Mouse (Mus musculus) cerebellum, adult 2 months (tissue): ENCODE data around the gene Hist1h4h.

Experiments used
- CTCF ChIP-seq: fragments of 200-500 bp; IDR thresholded peaks from 2 replicates; pipeline ENCODE4 v1.5.1; 2011; ENCODE audit warnings: low read depth, mild to moderate bottlenecking, control low read depth, low read length, moderate library complexity, borderline replicate concordance; ENCODE audit not compliant: insufficient read depth
- POLR2A ChIP-seq: fragments of 200-500 bp; IDR thresholded peaks from 2 replicates; pipeline ENCODE4 v1.6.1; 2011; ENCODE audit warnings: low read length, control low read depth, borderline replicate concordance; ENCODE audit not compliant: insufficient read depth

GRCm38 (mm10) chr13:23523976-23524375 is 6.9 kb upstream of the Hist1h4h start:
- TF ChIP-seq CTCF, result no peak
- TF ChIP-seq POLR2A, result no peak
